Mouse (Mus musculus): ENCODE measurements around the gene Sod1. TPM values are rescaled to one million over a fixed set of nuclear protein-coding genes. Genes with fewer than 3 reads are reported as not detected.
A peak's percentile ranks its signal among the peaks of the same experiment; 100 is the strongest.

The Sod1 gene
- total and polyA plus RNA-seq, 3 experiments: 389 to 747 (median 609) TPM

DNA sequence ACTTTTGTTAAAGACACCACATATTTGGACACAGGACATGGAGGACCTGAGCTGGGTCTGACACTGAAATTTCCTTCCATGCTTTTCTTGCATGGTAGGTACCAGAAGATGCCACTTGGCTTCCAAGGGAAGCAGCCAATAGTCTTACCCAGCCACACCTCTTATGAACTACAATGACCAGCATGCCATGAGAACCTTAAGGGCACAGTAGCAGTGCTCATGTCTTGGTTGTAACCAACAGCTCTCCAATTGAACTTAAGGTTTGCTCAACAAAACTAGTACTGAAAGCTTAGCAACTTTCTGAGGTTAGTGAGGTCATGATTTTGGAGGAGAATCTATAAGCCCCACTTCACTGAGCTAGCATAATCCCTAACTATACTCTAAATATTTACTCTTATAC, 26.8 kb upstream of the Sod1 start:
- Histone ChIP-seq H3K27me3 (ENCODE audit: insufficient read depth, low read length) (peaks cover 7% of the 10 kb centered on the region; the same call in 1 of the 2 replicates), H3K36me3 (replicated peaks) (no peaks in the 10 kb centered on the region), H3K4me3 (ENCODE audit: low read depth, low read length) (no peak overlapping the region), H3K9me3 (replicated peaks) (no peaks in the 10 kb centered on the region), H3K4me1 (ENCODE audit: insufficient read depth, low read depth, low read length) (peaks cover 28% of the 10 kb centered on the region)
- TF ChIP-seq TAL1 (conservative IDR thresholded peaks at IDR 0.05; ENCODE audit: low read depth, low read length) (no peak), GATA2 (IDR thresholded peaks at IDR 0.05; ENCODE audit: borderline replicate concordance, low read depth, low read length) (no peak), GATA1 (IDR thresholded peaks at IDR 0.05; ENCODE audit: borderline replicate concordance, low read length) (no peak), CTCF (IDR thresholded peaks at IDR 0.05; ENCODE audit: low read depth, low read length) (no peak), POLR2AphosphoS5 (IDR thresholded peaks at IDR 0.05; ENCODE audit: insufficient replicate concordance, low read depth, low read length) (no peak)
- ATAC-seq (ENCODE audit: extremely low read depth, insufficient number of reproducible peaks, low FRiP score, poor library complexity, severe bottlenecking): no peak
- DNase-seq (ENCODE audit: low spot score): no peak

DNA sequence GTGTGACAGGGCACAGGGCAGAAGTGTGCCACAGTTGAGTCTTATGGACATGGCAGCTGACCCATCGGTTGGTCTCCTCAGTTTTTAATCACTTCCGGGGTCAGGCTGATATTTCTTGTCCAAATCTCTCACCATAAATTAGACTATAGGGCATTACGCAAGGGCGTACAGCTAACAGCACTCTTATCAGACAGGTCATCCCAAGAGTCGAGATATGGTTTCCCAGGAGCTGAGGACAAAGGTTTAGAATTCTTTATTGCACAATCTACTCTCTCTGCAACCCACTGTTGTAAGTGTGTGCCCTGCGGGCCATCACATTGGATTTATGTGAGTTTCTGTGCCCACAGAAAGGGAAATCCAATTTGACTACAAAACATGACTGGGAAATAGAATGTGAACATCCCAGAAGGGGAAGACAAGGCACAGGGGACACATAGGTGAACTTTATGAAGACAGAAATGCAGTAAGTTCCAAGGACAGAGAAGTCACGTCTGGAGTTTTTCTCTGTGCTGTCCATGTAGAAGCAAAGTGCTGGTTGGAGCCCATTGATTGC, 23.8 kb upstream of the Sod1 start:
- no peak for DNase-seq (ENCODE audit: low spot score)
- Histone ChIP-seq H3K9me3 (replicated peaks) (no peaks in the 10 kb centered on the region), H3K4me1 (ENCODE audit: insufficient read depth, low read depth, low read length) (peaks cover 39% of the 10 kb centered on the region), H3K27me3 (ENCODE audit: insufficient read depth, low read length) (peaks cover 5% of the 10 kb centered on the region), H3K4me3 (ENCODE audit: low read depth, low read length) (peak overlapping the region; percentile 70; the same call in 1 of the 2 replicates), H3K36me3 (replicated peaks) (no peaks in the 10 kb centered on the region)
- TF ChIP-seq CTCF (IDR thresholded peaks at IDR 0.05; ENCODE audit: low read depth, low read length) (no peak), GATA1 (IDR thresholded peaks at IDR 0.05; ENCODE audit: borderline replicate concordance, low read length) (no peak), POLR2AphosphoS5 (IDR thresholded peaks at IDR 0.05; ENCODE audit: insufficient replicate concordance, low read depth, low read length) (no peak), TAL1 (conservative IDR thresholded peaks at IDR 0.05; ENCODE audit: low read depth, low read length) (no peak), GATA2 (IDR thresholded peaks at IDR 0.05; ENCODE audit: borderline replicate concordance, low read depth, low read length) (no peak)
- no peak for ATAC-seq (ENCODE audit: extremely low read depth, insufficient number of reproducible peaks, low FRiP score, poor library complexity, severe bottlenecking)

DNA sequence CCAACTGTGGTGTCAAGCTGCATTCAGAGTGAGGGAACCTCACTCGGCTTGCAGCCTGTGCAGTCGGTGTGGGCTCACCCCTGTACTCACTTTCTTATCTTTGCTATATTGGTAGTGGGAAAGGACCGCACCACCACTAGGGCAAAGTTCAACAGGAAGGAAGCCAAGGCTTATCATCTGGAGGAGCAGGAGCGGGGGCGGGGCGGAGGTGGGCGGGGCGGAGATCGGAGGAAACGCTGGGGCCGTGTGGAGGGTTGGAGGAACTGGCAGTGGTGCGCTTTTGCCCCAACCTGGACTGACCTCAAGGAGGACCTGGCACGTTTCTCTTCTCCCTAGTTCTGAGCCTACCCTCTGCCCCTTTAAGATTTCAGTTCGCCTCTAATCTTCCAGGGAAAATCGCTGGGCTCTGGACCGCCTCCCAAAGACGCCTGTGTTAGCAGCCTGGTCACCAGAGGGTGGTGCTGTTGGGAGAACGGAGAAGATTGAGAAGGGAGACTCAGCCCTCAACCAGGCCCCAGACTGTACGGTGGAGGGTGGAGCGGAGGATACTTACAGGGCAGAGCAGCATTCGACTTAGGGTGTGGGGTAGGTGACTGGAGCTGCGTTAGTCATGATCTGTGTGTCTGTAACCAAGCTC, 23.1 kb upstream of the Sod1 start:
- TF ChIP-seq CTCF (IDR thresholded peaks at IDR 0.05; ENCODE audit: low read depth, low read length): no peak
- no peak for TF ChIP-seq GATA2 (IDR thresholded peaks at IDR 0.05; ENCODE audit: borderline replicate concordance, low read depth, low read length)
- TF ChIP-seq GATA1 (IDR thresholded peaks at IDR 0.05; ENCODE audit: borderline replicate concordance, low read length): no peak
- TF ChIP-seq POLR2AphosphoS5 (IDR thresholded peaks at IDR 0.05; ENCODE audit: insufficient replicate concordance, low read depth, low read length): no peak
- TF ChIP-seq TAL1 (conservative IDR thresholded peaks at IDR 0.05; ENCODE audit: low read depth, low read length): no peak
- no peaks in the 10 kb centered on the region for H3K9me3 ChIP-seq (replicated peaks)
- H3K27me3 ChIP-seq (ENCODE audit: insufficient read depth, low read length): peaks cover 8% of the 10 kb centered on the region; the same call in 1 of the 2 replicates
- H3K36me3 ChIP-seq (replicated peaks): no peaks in the 10 kb centered on the region
- DNase-seq (ENCODE audit: low spot score): peak; percentile 84
- H3K4me1 ChIP-seq (ENCODE audit: insufficient read depth, low read depth, low read length): peaks cover 39% of the 10 kb centered on the region
- peak overlapping the region; percentile 70 for H3K4me3 ChIP-seq (ENCODE audit: low read depth, low read length)
- ATAC-seq (ENCODE audit: extremely low read depth, insufficient number of reproducible peaks, low FRiP score, poor library complexity, severe bottlenecking): peak; percentile 83

DNA sequence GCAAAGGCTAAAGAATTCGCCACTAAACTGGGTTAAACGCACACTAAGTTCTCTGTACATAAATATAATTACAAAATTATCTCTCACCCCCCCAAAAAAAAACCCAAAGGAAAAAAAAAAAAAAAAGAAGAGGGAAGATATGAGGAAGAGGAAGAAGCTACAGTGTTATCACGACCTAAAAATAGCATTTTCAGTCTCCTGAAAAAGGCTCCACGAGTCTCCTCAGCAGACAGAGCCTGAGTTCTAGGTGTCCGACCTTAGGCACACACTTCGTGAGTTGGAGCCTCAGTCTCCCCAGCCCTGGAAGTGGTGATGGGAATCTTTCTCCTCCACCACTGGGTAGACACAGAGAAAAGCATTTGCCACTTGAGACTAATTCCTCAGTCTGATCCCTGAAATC, 21.9 kb upstream of the Sod1 start:
- peaks cover 39% of the 10 kb centered on the region for H3K4me1 ChIP-seq (ENCODE audit: insufficient read depth, low read depth, low read length)
- ATAC-seq (ENCODE audit: extremely low read depth, insufficient number of reproducible peaks, low FRiP score, poor library complexity, severe bottlenecking) (no peak), DNase-seq (ENCODE audit: low spot score) (no peak)
- TF ChIP-seq GATA2 (IDR thresholded peaks at IDR 0.05; ENCODE audit: borderline replicate concordance, low read depth, low read length) (no peak), CTCF (IDR thresholded peaks at IDR 0.05; ENCODE audit: low read depth, low read length) (no peak)
- H3K36me3 ChIP-seq (replicated peaks): no peaks in the 10 kb centered on the region
- no peaks in the 10 kb centered on the region for H3K9me3 ChIP-seq (replicated peaks)
- H3K27me3 ChIP-seq (ENCODE audit: insufficient read depth, low read length): peaks cover 8% of the 10 kb centered on the region; the same call in 1 of the 2 replicates
- no peak overlapping the region for H3K4me3 ChIP-seq (ENCODE audit: low read depth, low read length)

DNA sequence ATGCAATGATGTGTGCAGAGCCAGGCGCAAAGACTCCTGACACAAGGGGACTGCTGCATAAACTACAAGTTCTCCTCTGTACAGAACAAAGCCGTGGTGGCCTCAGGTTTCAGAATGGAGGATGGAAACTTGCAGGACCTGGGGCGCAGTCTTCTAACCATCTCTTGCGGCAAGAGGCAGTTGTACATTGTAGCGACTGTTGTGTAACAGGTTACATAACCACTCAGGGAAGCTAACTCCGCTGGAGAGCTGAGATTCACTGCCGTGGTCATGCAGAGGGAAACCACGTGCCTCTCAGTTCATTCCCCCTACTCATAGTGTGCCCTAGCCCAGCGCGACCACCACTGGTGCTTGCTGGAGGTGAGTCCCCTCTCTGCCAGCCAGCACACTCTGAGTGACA, 21.4 kb upstream of the Sod1 start:
- Histone ChIP-seq H3K4me3 (ENCODE audit: low read depth, low read length) (no peak overlapping the region), H3K36me3 (replicated peaks) (no peaks in the 10 kb centered on the region), H3K4me1 (ENCODE audit: insufficient read depth, low read depth, low read length) (peaks cover 39% of the 10 kb centered on the region), H3K27me3 (ENCODE audit: insufficient read depth, low read length) (peaks cover 8% of the 10 kb centered on the region; the same call in 1 of the 2 replicates), H3K9me3 (replicated peaks) (no peaks in the 10 kb centered on the region)
- no peak for DNase-seq (ENCODE audit: low spot score)
- TF ChIP-seq GATA2 (IDR thresholded peaks at IDR 0.05; ENCODE audit: borderline replicate concordance, low read depth, low read length) (no peak), TAL1 (conservative IDR thresholded peaks at IDR 0.05; ENCODE audit: low read depth, low read length) (no peak), CTCF (IDR thresholded peaks at IDR 0.05; ENCODE audit: low read depth, low read length) (no peak), GATA1 (IDR thresholded peaks at IDR 0.05; ENCODE audit: borderline replicate concordance, low read length) (no peak), POLR2AphosphoS5 (IDR thresholded peaks at IDR 0.05; ENCODE audit: insufficient replicate concordance, low read depth, low read length) (no peak)
- ATAC-seq (ENCODE audit: extremely low read depth, insufficient number of reproducible peaks, low FRiP score, poor library complexity, severe bottlenecking): no peak

DNA sequence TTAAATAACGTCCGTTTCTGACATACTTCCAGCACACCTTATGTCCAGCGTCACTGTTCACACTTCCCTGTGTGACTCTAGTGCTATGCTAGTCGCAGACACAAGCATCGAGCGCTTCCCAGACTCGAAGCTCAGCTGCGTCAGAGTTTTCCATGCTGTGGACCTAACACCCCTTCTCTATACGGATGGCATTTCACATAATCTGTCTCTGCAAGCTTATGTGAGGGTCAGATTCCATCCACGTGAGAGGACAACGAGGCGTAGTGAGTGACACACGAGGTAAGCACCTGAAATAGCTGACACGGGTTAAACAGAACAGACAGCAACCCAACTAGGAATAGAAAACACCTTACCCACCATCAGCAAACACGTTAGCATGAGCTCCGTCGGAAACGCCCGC, 18.4 kb upstream of the Sod1 start:
- Histone ChIP-seq H3K4me1 (ENCODE audit: insufficient read depth, low read depth, low read length) (peaks cover 26% of the 10 kb centered on the region), H3K4me3 (ENCODE audit: low read depth, low read length) (no peak overlapping the region), H3K9me3 (replicated peaks) (no peaks in the 10 kb centered on the region), H3K27me3 (ENCODE audit: insufficient read depth, low read length) (peaks cover 12% of the 10 kb centered on the region; the same call in 1 of the 2 replicates), H3K36me3 (replicated peaks) (no peaks in the 10 kb centered on the region)
- TF ChIP-seq CTCF (IDR thresholded peaks at IDR 0.05; ENCODE audit: low read depth, low read length) (no peak), GATA2 (IDR thresholded peaks at IDR 0.05; ENCODE audit: borderline replicate concordance, low read depth, low read length) (no peak), TAL1 (conservative IDR thresholded peaks at IDR 0.05; ENCODE audit: low read depth, low read length) (no peak), GATA1 (IDR thresholded peaks at IDR 0.05; ENCODE audit: borderline replicate concordance, low read length) (no peak), POLR2AphosphoS5 (IDR thresholded peaks at IDR 0.05; ENCODE audit: insufficient replicate concordance, low read depth, low read length) (no peak)
- no peak for DNase-seq (ENCODE audit: low spot score)
- no peak for ATAC-seq (ENCODE audit: extremely low read depth, insufficient number of reproducible peaks, low FRiP score, poor library complexity, severe bottlenecking)
